Mouse (Mus musculus) bone marrow macrophage, adult 2 months (primary cell): ENCODE data around the gene Irf2.

Source experiments
- CTCF ChIP-seq: IDR thresholded peaks from 2 replicates; pipeline ENCODE4 v1.5.1; 2012; ENCODE audit warnings: low read depth, mild to moderate bottlenecking, low read length, moderate library complexity
- POLR2A ChIP-seq: IDR thresholded peaks from 2 replicates; pipeline ENCODE4 v1.6.1; 2012; ENCODE audit warnings: mild to moderate bottlenecking, low read depth, low read length, borderline replicate concordance

- TF ChIP-seq POLR2A (no peak), CTCF (no peak)
These were observed 29.2 kb upstream of the Irf2 start for GRCm38 (mm10) chr8:46710289-46710688.
